Mouse (Mus musculus) heart, postnatal 25 days (tissue): ENCODE data around the gene Cfi. TPM values are rescaled to one million over a fixed set of nuclear protein-coding genes. Genes with fewer than 3 reads are reported as not detected.

Source experiments
- DNase-seq: peaks from one replicate; pipeline ENCODE4 v3.0.0; 2022; ENCODE audit warnings: low spot score
- intact Hi-C: fragments of 180-260 bp; cut with DNase I; formaldehyde crosslinking; loops from one replicate; pipeline ENCODE4 v1.15.1; 2025
- total RNA-seq, 2 experiments: library from RNA; stranded (reverse); gene quantifications; 2 replicates each; pipeline ENCODE4 v1.2.3; 2021

Cfi gene
- total RNA-seq, 2 experiments from 2014 or later: 0.73 to 1.1 TPM

- intact Hi-C loops: no loop called here
- DNase-seq: no peak
Measured at GRCm38 (mm10) chr3:129912025-129912424, 76.3 kb downstream of the Cfi start.

GRCm38 (mm10) chr3:129913241-129913640, 77.6 kb downstream of the Cfi start:
- intact Hi-C loops: no loop called here
- no peak for DNase-seq

- no peak for DNase-seq
- intact Hi-C loops: no loop called here
Measured at GRCm38 (mm10) chr3:129917424-129917823, 81.7 kb downstream of the Cfi start.

- DNase-seq: no peak
- intact Hi-C loops: loop anchor here (1.0 kb wide), 1 partner anchor 161 kb away; no protein-coding TSS in a partner anchor
Measured at GRCm38 (mm10) chr3:129918434-129918833, 82.8 kb downstream of the Cfi start.

- intact Hi-C loops: no loop called here
- no peak for DNase-seq
Measured at GRCm38 (mm10) chr3:129923581-129923980, 87.9 kb downstream of the Cfi start.

Other genes starting within 250 kb of the Cfi start
- 1 to 10 TPM; 1.4 to 1.7 TPM for gene Egf, start 80.6 kb upstream of the Cfi start, total RNA-seq
- gene Lrit3, start 31.9 kb upstream of the Cfi start, total RNA-seq: not detected
- not detected for gene Rrh, start 13.3 kb upstream of the Cfi start, total RNA-seq
- 10 to 100 TPM; 18.6 to 18.9 TPM for gene Gar1, start 4.5 kb upstream of the Cfi start, total RNA-seq
- 10 to 100 TPM; 41.5 to 50.2 TPM for gene Pla2g12a, start 42.7 kb downstream of the Cfi start, total RNA-seq
- gene Casp6, start 65.5 kb downstream of the Cfi start, total RNA-seq: 10 to 100 TPM; 11.8 to 12.2 TPM
- gene Mcub, start 134.3 kb downstream of the Cfi start, total RNA-seq: 1 to 10 TPM; 1.8 to 2.2 TPM
- gene Sec24b, start 225.7 kb downstream of the Cfi start, total RNA-seq: 10 to 100 TPM; 31.9 to 33.2 TPM